Mouse (Mus musculus): ENCODE measurements around the gene Rack1. TPM values are rescaled to one million over a fixed set of nuclear protein-coding genes. Genes with fewer than 3 reads are reported as not detected.

The Rack1 gene
- total and polyA plus RNA-seq, 3 experiments: 3,744 to 6,330 (median 5,265) TPM

DNA sequence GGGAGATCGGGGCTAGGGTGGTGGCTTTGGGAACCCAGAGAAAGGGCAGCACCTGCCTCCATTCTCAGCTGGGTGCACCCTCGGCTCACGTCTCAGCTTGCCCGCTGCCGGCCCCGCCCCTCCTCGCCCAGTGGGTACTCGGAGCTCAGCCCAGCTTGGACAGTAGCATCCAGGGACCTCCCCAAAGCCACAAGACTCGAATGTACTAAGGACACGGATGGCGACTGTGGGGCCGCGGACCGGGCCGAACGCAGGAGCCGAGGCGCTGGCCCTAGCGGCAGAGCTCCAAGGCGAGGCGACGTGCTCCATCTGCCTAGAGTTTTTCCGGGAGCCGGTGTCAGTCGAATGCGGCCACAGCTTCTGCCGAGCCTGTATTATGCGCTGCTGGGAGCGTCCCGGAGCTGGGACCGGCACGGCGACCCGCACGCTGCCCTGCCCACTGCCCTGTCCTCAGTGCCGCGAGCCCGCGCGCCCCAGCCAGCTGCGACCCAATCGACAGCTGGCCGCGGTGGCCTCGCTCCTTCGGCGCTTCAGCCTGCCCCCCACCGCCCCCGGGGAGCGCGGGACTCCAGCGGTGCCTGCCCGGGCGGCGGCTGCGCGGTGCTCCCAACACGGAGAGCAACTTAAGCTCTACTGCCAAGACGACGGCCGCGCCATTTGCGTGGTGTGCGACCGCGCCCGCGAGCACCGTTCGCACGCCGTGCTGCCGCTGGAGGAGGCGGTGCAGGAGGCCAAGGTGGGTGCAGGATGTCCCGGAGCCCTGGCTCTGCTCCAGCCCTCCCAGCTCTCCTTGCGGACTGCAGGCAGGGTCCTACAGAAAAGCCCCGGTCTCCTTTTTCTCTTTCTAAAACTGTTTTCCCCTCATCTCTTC lies 37.4 kb downstream of the Rack1 start:
- peak; percentile 43 for DNase-seq (ENCODE audit: extremely low read depth)
- dilution Hi-C loops (cut with MboI; ENCODE audit: extremely low pct_ligation_motif_present, extremely low pct_unique_long_range_greater_than_20kb, low sequenced_read_pairs) (no loop called here), in situ Hi-C loops (cut with MboI; ENCODE audit: low pct_ligation_motif_present, low pct_unique_long_range_greater_than_20kb, low sequenced_read_pairs) (no loop called here)
- peak; percentile 80 for TF ChIP-seq POLR2A (IDR thresholded peaks at IDR 0.05; ENCODE audit: low read depth, low read length)
- TF ChIP-seq MAFK (IDR thresholded peaks at IDR 0.05; ENCODE audit: insufficient replicate concordance, low read length): no peak
- TF ChIP-seq TBP (conservative IDR thresholded peaks at IDR 0.05; ENCODE audit: low read depth, low read length): peak; percentile 65; the same call in 1 of the 2 replicates
- TF ChIP-seq MAX (IDR thresholded peaks at IDR 0.05; ENCODE audit: low read length): peak; percentile 36; the same call in 1 of the 2 replicates
- peak; percentile 78 for TF ChIP-seq SIN3A (IDR thresholded peaks at IDR 0.05; ENCODE audit: low read length)
- TF ChIP-seq POLR2AphosphoS2 (IDR thresholded peaks at IDR 0.05; ENCODE audit: low read depth, low read length): peak; percentile 48; the same call in 1 of the 2 replicates
- TF ChIP-seq CHD1 (IDR thresholded peaks at IDR 0.05; ENCODE audit: low read depth, low read length): peak; percentile 80
- no peak for TF ChIP-seq RCOR1 (conservative IDR thresholded peaks at IDR 0.05; ENCODE audit: low read depth, low read length)
- peak; percentile 72 for TF ChIP-seq MEF2A (IDR thresholded peaks at IDR 0.05; ENCODE audit: borderline replicate concordance, low read depth, low read length)
- peak; percentile 87 for TF ChIP-seq ZMIZ1 (IDR thresholded peaks at IDR 0.05; ENCODE audit: low read depth, low read length)
- TF ChIP-seq ETS1 (conservative IDR thresholded peaks at IDR 0.05; ENCODE audit: low read depth, low read length): peak; percentile 61
- peak; percentile 64; the same call in 1 of the 2 replicates for TF ChIP-seq IRF4 (IDR thresholded peaks at IDR 0.05; ENCODE audit: low read depth, low read length)
- peak; percentile 77 for TF ChIP-seq MAZ (IDR thresholded peaks at IDR 0.05; ENCODE audit: low read depth, low read length)
- TF ChIP-seq NRF1 (IDR thresholded peaks at IDR 0.05; ENCODE audit: low read depth, low read length): peak; percentile 64
- TF ChIP-seq HCFC1 (IDR thresholded peaks at IDR 0.05; ENCODE audit: low read depth, low read length): peak; percentile 42; the same call in 1 of the 2 replicates
- peak; percentile 58; the same call in 1 of the 2 replicates for TF ChIP-seq ELF1 (IDR thresholded peaks at IDR 0.05; ENCODE audit: low read depth, low read length)
- TF ChIP-seq USF1 (IDR thresholded peaks at IDR 0.05; ENCODE audit: low read depth, low read length): no peak
- TF ChIP-seq MXI1 (IDR thresholded peaks at IDR 0.05; ENCODE audit: low read depth, low read length): peak; percentile 10; the same call in 1 of the 2 replicates
- TF ChIP-seq JUND (conservative IDR thresholded peaks at IDR 0.05; ENCODE audit: low read depth, low read length): no peak
- peak; percentile 89 for TF ChIP-seq TCF12 (IDR thresholded peaks at IDR 0.05; ENCODE audit: low read depth, low read length)
- TF ChIP-seq BHLHE40 (IDR thresholded peaks at IDR 0.05; ENCODE audit: low read depth, low read length): peak; percentile 63; the same call in 1 of the 2 replicates
- TF ChIP-seq UBTF (IDR thresholded peaks at IDR 0.05; ENCODE audit: low read depth, low read length): peak; percentile 92
- no peak for TF ChIP-seq MYC (IDR thresholded peaks at IDR 0.05; ENCODE audit: low read depth, low read length)
- TF ChIP-seq NELFE (IDR thresholded peaks at IDR 0.05; ENCODE audit: low read depth, low read length): peak; percentile 70; the same call in 1 of the 2 replicates
- TF ChIP-seq EP300 (IDR thresholded peaks at IDR 0.05; ENCODE audit: low read length): peak; percentile 8; the same call in 1 of the 2 replicates
- H3K36me3 ChIP-seq (replicated peaks in 1 of 2; ENCODE audit: control insufficient read depth in 1 of 2, insufficient read depth in 1 of 2, low read length in 1 of 2): peaks cover 3% of the 10 kb centered on the region in 2 experiments
- H3K4me3 ChIP-seq (replicated peaks in 1 of 3; ENCODE audit: low read depth in 2 of 3, low read length in 2 of 3, poor library complexity in 1 of 3): peak overlapping the region; percentile 66 to 89 (median 74)
- H3K79me2 ChIP-seq (replicated peaks; ENCODE audit: control insufficient read depth, extremely low read depth, insufficient read depth, poor library complexity, severe bottlenecking): no peaks in the 10 kb centered on the region
- peaks cover 8% of the 10 kb centered on the region for H3K27me3 ChIP-seq (replicated peaks)
- H3K27ac ChIP-seq (ENCODE audit: insufficient read depth, low read depth): peak overlapping the region; percentile 95
- H3K9me3 ChIP-seq (replicated peaks; ENCODE audit: low read length): no peaks in the 10 kb centered on the region
- H3K4me1 ChIP-seq (ENCODE audit: control insufficient read depth in 1 of 2, insufficient read depth in 2 of 2): peaks cover 26 to 74% of the 10 kb centered on the region in 2 experiments
- H3K4me2 ChIP-seq (ENCODE audit: insufficient read depth, low read depth, poor library complexity, severe bottlenecking): peak overlapping the region; percentile 56
- H3K9ac ChIP-seq (ENCODE audit: insufficient read depth, low read depth): peak overlapping the region; percentile 78
